Mouse (Mus musculus): ENCODE results near the gene Prodh2.

DNA sequence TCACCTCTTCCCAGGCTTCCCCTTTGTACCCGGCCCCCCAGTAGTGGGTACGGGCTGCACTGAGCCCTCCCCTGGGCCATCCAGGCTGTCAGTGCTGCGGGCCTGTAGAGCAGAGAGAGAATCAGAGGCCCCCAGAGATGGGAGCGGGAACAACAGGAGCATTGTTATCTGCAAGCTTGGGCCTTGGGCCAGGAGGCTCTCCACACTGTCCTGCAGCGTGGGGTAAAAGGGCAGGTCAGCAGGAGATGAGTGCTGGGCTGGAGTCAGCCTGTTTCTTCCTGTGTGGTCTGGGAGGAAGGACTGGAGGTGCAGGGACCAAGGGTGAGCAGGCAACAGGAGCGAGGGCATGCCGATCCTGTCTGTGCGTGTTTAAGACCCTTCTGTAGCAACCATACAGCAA lies 39.5 kb downstream of the Prodh2 start:
- TF ChIP-seq CTCF (IDR thresholded peaks at IDR 0.05) (no peak), EP300 (IDR thresholded peaks at IDR 0.05) (no peak)
